ENCODE assay signal across 23 mouse cellular contexts in the genomic region with DNA sequence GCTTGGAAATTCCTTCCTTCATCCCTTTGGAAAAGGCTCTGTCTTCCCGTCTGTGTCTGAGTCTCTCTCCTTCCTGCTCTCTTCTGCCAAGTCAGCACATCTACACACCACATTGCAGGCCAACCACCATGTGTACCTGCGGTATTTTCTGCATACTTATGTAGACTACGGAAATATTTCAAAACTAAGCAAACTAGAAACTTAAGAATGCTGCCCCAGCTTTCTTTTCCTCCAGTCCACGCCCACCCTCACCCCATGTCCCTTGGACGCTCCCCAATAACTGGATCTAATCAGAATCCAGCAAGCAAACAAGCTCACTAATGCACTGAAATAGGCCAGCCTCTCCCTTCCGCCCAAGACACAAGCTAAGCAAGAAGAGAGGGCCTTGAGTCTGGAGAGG. TPM values are rescaled to one million over a fixed set of nuclear protein-coding genes. Genes with fewer than 3 reads are reported as not detected.
DNase-seq lines count a peak whose midpoint lies in the region; ATAC-seq and TF ChIP-seq lines count a peak whose summit lies in the region.
"Had no signal": no experiment of that assay in that cellular context is flagged by ENCODE, and none has a peak within 500 bp of the region (broad histone marks: within the 10 kb centered on the region; RNA-seq: fewer than 3 reads in every experiment).

No protein-coding gene starts in this region.

- H3K9ac ChIP-seq in CH12.LX (ENCODE audit: insufficient read depth, low read depth) (no peak overlapping the region), ES-E14 (ENCODE audit: insufficient read depth, low read depth, low read length, poor library complexity, severe bottlenecking) (no peak overlapping the region)
- no peak overlapping the region for H3K9ac ChIP-seq in lung, embryonic 14.5 days
- H3K9ac ChIP-seq: hindbrain, embryonic 15.5 days; limb, embryonic 12.5 days; liver, embryonic 15.5 days had no signal

- peak; percentile 36; the same call in 1 of the 2 replicates for ATAC-seq in lung, embryonic 14.5 days (ENCODE audit: insufficient read depth)
- 0 out of 2 replicates have a peak, but pooled peaks have one; percentile 28 for ATAC-seq in megakaryocyte-erythroid progenitor cell, adult 5-6 weeks (replicated peaks; ENCODE audit: low FRiP score, low TSS enrichment, poor library complexity, severe bottlenecking)
- ATAC-seq: CD4-positive, CD25-positive, alpha-beta regulatory T cell, adult 4 months; intestine, postnatal 0 days had no signal

- H3K27me3 ChIP-seq in CH12.LX (replicated peaks), result no peaks in the 10 kb centered on the region
- no peaks in the 10 kb centered on the region for H3K27me3 ChIP-seq in lung, embryonic 14.5 days (ENCODE audit: insufficient read depth, low read length)
- H3K27me3 ChIP-seq: hindbrain, embryonic 15.5 days; limb, embryonic 12.5 days; liver, embryonic 15.5 days; megakaryocyte, embryonic 14.5 days had no signal

- H3K36me3 ChIP-seq in CH12.LX (replicated peaks in 1 of 2; ENCODE audit: control insufficient read depth in 1 of 2, insufficient read depth in 1 of 2, low read length in 1 of 2) (no peaks in the 10 kb centered on the region), ES-E14 (ENCODE audit: control insufficient read depth, insufficient read depth, low read length, poor library complexity, severe bottlenecking) (no peaks in the 10 kb centered on the region)
- no peaks in the 10 kb centered on the region for H3K36me3 ChIP-seq in lung, embryonic 14.5 days (ENCODE audit: insufficient read depth)
- H3K36me3 ChIP-seq: hindbrain, embryonic 15.5 days; limb, embryonic 12.5 days; liver, embryonic 15.5 days had no signal

- no peaks in the 10 kb centered on the region for H3K9me3 ChIP-seq in CH12.LX (replicated peaks; ENCODE audit: low read length)
- H3K9me3 ChIP-seq in ES-E14 (ENCODE audit: control insufficient read depth, insufficient read depth, low read depth, low read length), result no peaks in the 10 kb centered on the region
- no peaks in the 10 kb centered on the region for H3K9me3 ChIP-seq in lung, embryonic 14.5 days (ENCODE audit: low read depth, low read length)
- H3K9me3 ChIP-seq: hindbrain, embryonic 15.5 days; limb, embryonic 12.5 days; liver, embryonic 15.5 days; megakaryocyte, embryonic 14.5 days had no signal

- TF ChIP-seq EP300 in CH12.LX (IDR thresholded peaks at IDR 0.05; ENCODE audit: low read length), result no peak

- H3K27ac ChIP-seq in CH12.LX (ENCODE audit: insufficient read depth, low read depth) (no peak overlapping the region), ES-E14 (ENCODE audit: insufficient read depth, low read depth, low read length, poor library complexity, severe bottlenecking) (no peak overlapping the region)
- no peak overlapping the region for H3K27ac ChIP-seq in lung, embryonic 14.5 days (ENCODE audit: low read depth)
- H3K27ac ChIP-seq: heart, adult 2 months; hindbrain, embryonic 15.5 days; limb, embryonic 12.5 days; liver, embryonic 15.5 days had no signal

- H3K4me1 ChIP-seq in CH12.LX (ENCODE audit: control insufficient read depth in 1 of 2, insufficient read depth in 2 of 2) (peaks cover 7 to 25% of the 10 kb centered on the region in 2 experiments; a peak in 3 of 4 replicates), ES-E14 (ENCODE audit: control insufficient read depth in 2 of 2, insufficient read depth in 2 of 2, low read length in 2 of 2, poor library complexity in 1 of 2) (peaks cover 0 to 10% of the 10 kb centered on the region in 2 experiments; a peak in 1 of 4 replicates)
- no peaks in the 10 kb centered on the region; the same call in 1 of the 2 replicates for H3K4me1 ChIP-seq in lung, embryonic 14.5 days (ENCODE audit: insufficient read depth)
- H3K4me1 ChIP-seq: hindbrain, embryonic 15.5 days; limb, embryonic 12.5 days had no signal

- TF ChIP-seq CTCF in CH12.LX (conservative IDR thresholded peaks at IDR 0.05 in 1 of 2, IDR thresholded peaks at IDR 0.05 in 1 of 2; ENCODE audit: low read depth in 2 of 2, low read length in 2 of 2), result no peak
- no peak for TF ChIP-seq CTCF in lung, embryonic 14.5 days (IDR thresholded peaks at IDR 0.05; ENCODE audit: low read depth)

- H3K4me3 ChIP-seq in CH12.LX (replicated peaks in 1 of 3; ENCODE audit: low read depth in 2 of 3, low read length in 2 of 3, poor library complexity in 1 of 3), result no peak overlapping the region
- H3K4me3 ChIP-seq in ES-E14 (ENCODE audit: insufficient read depth in 1 of 2, low read depth in 1 of 2, low read length in 2 of 2, poor library complexity in 1 of 2, severe bottlenecking in 1 of 2), result no peak overlapping the region
- H3K4me3 ChIP-seq in lung, embryonic 14.5 days (ENCODE audit: low read depth, low read length), result no peak overlapping the region
- H3K4me3 ChIP-seq: heart, adult 2 months; hindbrain, embryonic 15.5 days; limb, embryonic 12.5 days; liver, embryonic 15.5 days; megakaryocyte, embryonic 14.5 days had no signal

- in situ Hi-C loops in CH12.LX (cut with MboI; ENCODE audit: low pct_ligation_motif_present, low pct_unique_long_range_greater_than_20kb, low sequenced_read_pairs) (loop anchor here (5.0 to 25.0 kb wide), 4 partner anchors 35 to 560 kb away; no protein-coding TSS in a partner anchor), ES-E14 (cut with MboI; ENCODE audit: low sequenced_read_pairs in 2 of 2, unreplicated experiment in 2 of 2) (loop anchor here (10.0 kb wide), 2 partner anchors 118 to 128 kb away; no protein-coding TSS in a partner anchor)

- DNase-seq in CH12.LX (ENCODE audit: extremely low read depth), result no peak
- no peak for DNase-seq in ES-E14 (ENCODE audit: low read depth, low spot score)
- no peak for DNase-seq in lung, embryonic 14.5 days
- no peak for DNase-seq in ovary, adult 18-20 months (ENCODE audit: low spot score)
- no peak for DNase-seq in MN1 (ENCODE audit: low spot score)
- no peak for DNase-seq in layer of hippocampus, postnatal 10 days (ENCODE audit: low spot score in 2 of 2)
- DNase-seq: adrenal gland, adult 8-10 months; cerebellum, postnatal 10 days; gastrocnemius, postnatal 10 days; heart, adult 2 months; kidney, postnatal 10 days; thymus, adult 18-20 months had no signal

- WGBS in lung, embryonic 14.5 days, result 68% methylated on average over 6 of the region's 6 CpGs

- H3K79me2 ChIP-seq in CH12.LX (replicated peaks; ENCODE audit: control insufficient read depth, extremely low read depth, insufficient read depth, poor library complexity, severe bottlenecking), result no peaks in the 10 kb centered on the region

- no peak for TF ChIP-seq RAD21 in CH12.LX (IDR thresholded peaks at IDR 0.05; ENCODE audit: low read depth, low read length)

- H3K4me2 ChIP-seq in CH12.LX (ENCODE audit: insufficient read depth, low read depth, poor library complexity, severe bottlenecking), result no peak overlapping the region
- H3K4me2 ChIP-seq in lung, embryonic 14.5 days, result no peak overlapping the region
- H3K4me2 ChIP-seq: hindbrain, embryonic 15.5 days; limb, embryonic 12.5 days; liver, embryonic 15.5 days had no signal

- TF ChIP-seq POLR2A in CH12.LX (IDR thresholded peaks at IDR 0.05; ENCODE audit: low read depth, low read length), result no peak

- dilution Hi-C loops in CH12.LX (cut with MboI; ENCODE audit: extremely low pct_ligation_motif_present, extremely low pct_unique_long_range_greater_than_20kb, low sequenced_read_pairs), result no loop called here

TF ChIP-seq in CH12.LX, 34 proteins besides CTCF, POLR2A, EP300 and RAD21:
- TF ChIP-seq MAFK (IDR thresholded peaks at IDR 0.05; ENCODE audit: insufficient replicate concordance, low read length) (peak; percentile 71; the same call in 1 of the 2 replicates), ZNF384 (IDR thresholded peaks at IDR 0.05; ENCODE audit: low read depth, low read length) (no peak)

TF ChIP-seq in ES-E14, 5 proteins besides CTCF, POLR2A, EP300 and RAD21:
- TF ChIP-seq ZC3H11A (IDR thresholded peaks at IDR 0.05; ENCODE audit: borderline replicate concordance, low read depth, low read length), result no peak
- TF ChIP-seq MAFK (IDR thresholded peaks at IDR 0.05; ENCODE audit: insufficient read depth, low read depth, low read length), result peak; percentile 74
- TF ChIP-seq CHD2 (IDR thresholded peaks at IDR 0.05; ENCODE audit: low read depth, low read length), result no peak
- no peak for TF ChIP-seq HCFC1 (IDR thresholded peaks at IDR 0.05; ENCODE audit: borderline replicate concordance, insufficient read depth, low read length)
- no peak for TF ChIP-seq ZNF384 (IDR thresholded peaks at IDR 0.05; ENCODE audit: low read depth, low read length)

RNA-seq across cellular contexts. Expression of gene E330021D16Rik, which starts 11.9 kb away (rescaled TPM):
- total RNA-seq in CH12.LX (2012; rRNA removed) (not detected in 2 replicates), CH12.LX (2014; rRNA removed) (not detected in 2 replicates), ES-E14 (2012; rRNA removed) (0.36 TPM in 1 of 2 replicates, not detected in the other)
- polyA plus RNA-seq in CH12.LX (2012; ENCODE audit: insufficient read length, low read depth), result not detected in 2 replicates
- not detected in 2 replicates for polyA plus RNA-seq in lung, embryonic 14.5 days (2014; fragmentation: Nextera tagmentation; extraction: Ambion mirVana)
- not detected in 2 replicates for total RNA-seq in megakaryocyte-erythroid progenitor cell, adult 5-6 weeks (2014; fragmentation: Nextera tagmentation)
- total RNA-seq in megakaryocyte-erythroid progenitor cell, adult 5-6 weeks (2017), result not detected in 2 replicates
- not detected for total RNA-seq in layer of hippocampus, postnatal 10 days (2021)
- total RNA-seq: adrenal gland, adult 8-10 months; gastrocnemius, postnatal 10 days; heart, adult 2 months; layer of hippocampus, adult 8-10 months; left cerebral cortex, adult 8-10 months; midbrain, postnatal 0 days had no signal
- polyA plus RNA-seq: heart, adult 2 months; heart, embryonic 16.5 days; hindbrain, embryonic 15.5 days; intestine, postnatal 0 days; limb, embryonic 12.5 days; midbrain, postnatal 0 days had no signal
